Mouse (Mus musculus) liver, embryonic 16.5 days (tissue): ENCODE measurements around the gene Calm2. TPM values are rescaled to one million over a fixed set of nuclear protein-coding genes. Genes with fewer than 3 reads are reported as not detected.
A peak's percentile ranks its signal among the peaks of the same experiment; 100 is the strongest.

Source experiments
- ATAC-seq: fragments of 200-750 bp; cut with Nextera tagmentation; 2 replicates; pipeline ENCODE4 v1.8.0; 2017; ENCODE audit warnings: low read depth, mild to moderate bottlenecking, moderate number of reproducible peaks, moderate library complexity
- H3K27ac ChIP-seq: fragments of 300-500 bp; sonication (generic); 2 replicates; pipeline ENCODE4 v1.5.1; 2014; ENCODE audit warnings: mild to moderate bottlenecking, low read length
- H3K27me3 ChIP-seq: fragments of 300-500 bp; sonication (generic); 2 replicates; pipeline ENCODE4 v1.6.1; 2014; ENCODE audit warnings: low read depth, low read length, mixed read lengths; ENCODE audit not compliant: control insufficient read depth, insufficient read depth
- H3K36me3 ChIP-seq: fragments of 300-500 bp; sonication (generic); 2 replicates; pipeline ENCODE4 v1.6.1; 2014; ENCODE audit warnings: mild to moderate bottlenecking; ENCODE audit not compliant: control insufficient read depth, insufficient read depth
- H3K4me1 ChIP-seq: fragments of 300-500 bp; sonication (generic); 2 replicates; pipeline ENCODE4 v1.6.1; 2014; ENCODE audit warnings: low read depth, low read length, mixed read lengths; ENCODE audit not compliant: control insufficient read depth
- H3K4me2 ChIP-seq: fragments of 300-500 bp; sonication (generic); 2 replicates; pipeline ENCODE4 v1.6.1; 2014; ENCODE audit warnings: low read depth, low read length, mixed read lengths
- H3K4me3 ChIP-seq: fragments of 300-500 bp; sonication (generic); 2 replicates; pipeline ENCODE4 v1.5.1; 2014; ENCODE audit warnings: low read depth, mild to moderate bottlenecking, low read length
- H3K9ac ChIP-seq: fragments of 300-500 bp; sonication (generic); 2 replicates; pipeline ENCODE4 v1.6.1; 2014; ENCODE audit warnings: low read depth, low read length
- H3K9me3 ChIP-seq: fragments of 300-500 bp; sonication (generic); replicated peaks from 2 replicates; pipeline ENCODE4 v1.6.1; 2016; ENCODE audit warnings: low read length; ENCODE audit not compliant: control insufficient read depth
- WGBS: fragments of 180-500 bp; shearing (Covaris S2); extraction: QIAGEN DNeasy Blood & Tissue Kit; methylation state at CpG from one replicate; pipeline ENCODE4 v1.1.7; 2014; ENCODE audit not compliant: insufficient replicate concordance; 5-methylcytosine and 5-hydroxymethylcytosine counted together
- polyA plus RNA-seq: library from polyadenylated mRNA; unstranded; fragments of >200 nt; fragmentation: Nextera tagmentation; extraction: Ambion mirVana; gene quantifications from 2 replicates; pipeline ENCODE4 v1.2.1, GENCODE M21; 2015

Gene Calm2
- polyA plus RNA-seq, 1 experiment from 2014 or later: 332 TPM

DNA sequence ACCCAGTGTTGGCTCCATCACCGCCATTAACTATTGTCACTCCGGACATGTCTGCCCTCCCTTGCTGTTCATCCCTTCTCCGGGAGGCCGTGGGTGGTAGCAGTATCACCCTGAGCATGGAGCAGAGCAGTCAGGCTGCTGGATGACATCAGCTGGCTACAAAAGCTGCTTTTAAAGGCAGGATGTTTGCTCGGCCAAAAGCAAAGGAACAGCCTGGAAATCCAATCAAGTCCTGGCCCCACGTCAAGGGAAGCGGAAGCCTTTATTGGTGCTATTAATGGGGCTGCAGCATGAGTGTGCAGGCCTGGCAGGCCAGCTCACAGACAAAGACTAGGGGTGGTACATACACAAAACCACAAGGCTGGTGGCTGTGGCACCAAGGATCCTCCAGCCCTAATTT, 55.5 kb downstream of the Calm2 start:
- no peak for ATAC-seq
- H3K4me2 ChIP-seq: no peak overlapping the region
- no peaks in the 10 kb centered on the region for H3K9me3 ChIP-seq
- H3K27me3 ChIP-seq: no peaks in the 10 kb centered on the region
- no peaks in the 10 kb centered on the region for H3K4me1 ChIP-seq
- no peaks in the 10 kb centered on the region for H3K36me3 ChIP-seq
- no peak overlapping the region for H3K9ac ChIP-seq
- no peak overlapping the region for H3K4me3 ChIP-seq
- 52% methylated on average over 7 of the region's 7 CpGs for WGBS
- no peak overlapping the region for H3K27ac ChIP-seq

GRCm38 (mm10) chr17:87387068-87387467, 59.7 kb downstream of the Calm2 start:
- H3K27me3 ChIP-seq: no peaks in the 10 kb centered on the region
- H3K4me3 ChIP-seq: no peak overlapping the region
- H3K4me2 ChIP-seq: no peak overlapping the region
- H3K36me3 ChIP-seq: no peaks in the 10 kb centered on the region
- H3K27ac ChIP-seq: no peak overlapping the region
- H3K4me1 ChIP-seq: no peaks in the 10 kb centered on the region
- 55% methylated on average over 4 of the region's 5 CpGs for WGBS
- no peaks in the 10 kb centered on the region for H3K9me3 ChIP-seq
- peak; percentile 53; the same call in 1 of the 2 replicates for ATAC-seq
- no peak overlapping the region for H3K9ac ChIP-seq

GRCm38 (mm10) chr17:87385835-87386234, 60.9 kb downstream of the Calm2 start:
- H3K9me3 ChIP-seq: no peaks in the 10 kb centered on the region
- no peak overlapping the region for H3K4me3 ChIP-seq
- H3K9ac ChIP-seq: no peak overlapping the region
- H3K27ac ChIP-seq: no peak overlapping the region
- WGBS: 69% methylated on average over 3 of the region's 3 CpGs
- no peaks in the 10 kb centered on the region for H3K36me3 ChIP-seq
- ATAC-seq: no peak
- H3K4me1 ChIP-seq: no peaks in the 10 kb centered on the region
- H3K27me3 ChIP-seq: no peaks in the 10 kb centered on the region
- no peak overlapping the region for H3K4me2 ChIP-seq

Other genes starting within 250 kb of the Calm2 start
- 93.6 and 103 TPM in 2 replicates for gene Mcfd2, start 181.0 kb downstream of the Calm2 start, polyA plus RNA-seq
- 7.6 and 8.3 TPM in 2 replicates for gene Ttc7, start 164.0 kb downstream of the Calm2 start, polyA plus RNA-seq
- gene Stpg4, start 19.2 kb downstream of the Calm2 start, polyA plus RNA-seq: not detected in 2 replicates
- gene Epcam, start 189.0 kb upstream of the Calm2 start, polyA plus RNA-seq: 1.0 and 8.1 TPM in 2 replicates
- 23.3 and 25.9 TPM in 2 replicates for gene Msh2, start 225.4 kb upstream of the Calm2 start, polyA plus RNA-seq